Mouse (Mus musculus) activated CD4-positive, CD25-positive, alpha-beta regulatory T cell, adult 4 months (primary cell): ENCODE measurements around the gene Olfr1054. TPM values are rescaled to one million over a fixed set of nuclear protein-coding genes. Genes with fewer than 3 reads are reported as not detected.
"Not testable (repeated sequence)": the region's sequence is repeated elsewhere in the genome, so short reads cannot be mapped to it uniquely, and the experiment has no call there.

Source experiments
- ATAC-seq: one replicate; pipeline ENCODE4 v1.8.0; 2017
- polyA plus RNA-seq, 2 experiments: library from polyadenylated mRNA; unstranded; fragments of 100-300 nt; shearing (Covaris generic); gene quantifications; one replicate each; pipeline ENCODE4 v1.2.1; 2017

The Olfr1054 gene
- polyA plus RNA-seq = not detected

GRCm38 (mm10) chr2:86335333-86335732 is at the start of gene Olfr1054:
Gene Olfr1054 (minus strand): TSS chr2:86335433.
- ATAC-seq = no peak

- ATAC-seq = no peak
Measured at GRCm38 (mm10) chr2:86378293-86378692, 43.1 kb upstream of the Olfr1054 start, which contains the start of gene Olfr1057. Gene Olfr1057 (minus strand): TSS chr2:86378393.

DNA sequence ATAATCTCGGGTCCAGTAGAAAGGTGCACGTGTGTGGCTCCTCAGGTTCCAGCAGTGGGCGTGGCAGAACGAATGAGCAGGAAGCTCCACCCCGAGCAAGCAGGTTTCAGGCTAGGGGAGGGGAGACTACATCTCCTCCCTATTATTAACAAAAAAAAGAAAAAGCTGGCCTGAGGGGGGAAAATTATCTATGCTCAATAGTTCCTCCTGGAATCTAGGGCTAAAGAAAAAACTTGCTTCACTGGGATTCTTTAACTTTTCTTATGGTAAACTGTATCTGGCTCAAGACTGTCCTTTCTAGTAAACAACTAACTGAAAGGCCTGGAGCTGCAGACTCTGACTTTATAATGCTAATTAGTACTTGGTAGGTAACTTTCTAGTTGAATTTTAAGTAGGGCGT is 31.1 kb upstream of the Olfr1054 start:
- ATAC-seq = not testable (repeated sequence)

DNA sequence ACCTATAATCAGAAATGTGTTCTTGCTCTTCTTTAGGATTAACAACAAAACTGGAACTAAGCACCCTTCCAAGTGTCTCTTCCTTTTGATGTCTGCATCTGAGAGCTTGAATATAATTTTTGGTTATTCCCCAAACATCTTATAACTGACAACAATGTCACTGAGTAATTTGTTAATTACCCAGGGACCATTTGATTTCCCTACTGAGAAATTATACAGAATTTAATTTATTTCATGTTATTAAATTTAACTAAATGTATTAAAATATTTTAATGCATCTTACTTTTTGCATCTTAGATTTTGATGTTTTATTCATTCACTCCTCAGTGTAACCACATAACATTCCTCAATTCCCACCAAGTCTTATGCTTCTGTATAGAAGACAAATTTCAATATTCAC is 27.1 kb upstream of the Olfr1054 start, which contains the start of gene Olfr1056:
Gene Olfr1056 (minus strand): TSS at position 101 of the 400 bp plus-strand sequence.
- ATAC-seq = no peak

DNA sequence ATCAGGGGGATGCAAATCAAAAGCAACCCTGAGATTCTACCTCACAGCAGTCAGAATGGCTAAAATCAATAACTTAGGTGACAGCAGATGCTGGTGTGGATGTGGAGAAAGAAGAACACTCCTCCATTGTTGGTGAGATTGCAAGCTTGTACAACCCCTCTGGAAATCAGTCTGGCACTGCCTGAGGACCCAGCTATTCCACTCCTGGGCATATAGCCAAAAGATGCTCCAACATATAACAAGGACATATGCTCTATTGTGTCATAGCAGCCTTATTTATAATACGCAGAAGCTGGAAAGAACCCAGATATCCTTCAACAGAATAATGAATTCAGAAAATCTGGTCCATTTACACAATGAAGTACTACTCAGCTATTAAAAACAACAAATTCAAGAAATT is 16.5 kb upstream of the Olfr1054 start:
- ATAC-seq = not testable (repeated sequence)

DNA sequence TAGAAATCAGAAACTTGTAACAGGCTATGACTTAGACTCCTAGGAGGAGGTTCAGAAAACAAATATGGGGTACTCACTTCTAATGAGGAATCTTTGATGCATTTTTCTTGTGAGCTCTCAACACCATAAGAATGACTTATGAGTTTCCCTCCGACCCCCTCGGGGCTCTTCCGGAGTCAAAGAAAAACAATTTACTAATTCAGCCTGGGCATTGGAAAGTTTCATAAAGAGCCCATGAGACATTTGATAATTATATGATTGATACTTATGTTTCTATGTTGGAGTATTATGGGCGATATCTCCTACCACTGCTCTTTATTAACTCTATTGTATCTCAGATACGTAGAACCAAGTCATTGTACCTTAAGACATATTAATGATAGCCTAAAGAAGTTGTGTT is 15.0 kb upstream of the Olfr1054 start, which contains the start of gene Olfr1055:
Gene Olfr1055 (minus strand): TSS at position 101 of the 400 bp plus-strand sequence.
- ATAC-seq = no peak

- no peak for ATAC-seq
Measured at GRCm38 (mm10) chr2:86315184-86315583, 20.0 kb downstream of the Olfr1054 start, which contains the start of gene Olfr1053. Gene Olfr1053 (minus strand): TSS chr2:86315284.

DNA sequence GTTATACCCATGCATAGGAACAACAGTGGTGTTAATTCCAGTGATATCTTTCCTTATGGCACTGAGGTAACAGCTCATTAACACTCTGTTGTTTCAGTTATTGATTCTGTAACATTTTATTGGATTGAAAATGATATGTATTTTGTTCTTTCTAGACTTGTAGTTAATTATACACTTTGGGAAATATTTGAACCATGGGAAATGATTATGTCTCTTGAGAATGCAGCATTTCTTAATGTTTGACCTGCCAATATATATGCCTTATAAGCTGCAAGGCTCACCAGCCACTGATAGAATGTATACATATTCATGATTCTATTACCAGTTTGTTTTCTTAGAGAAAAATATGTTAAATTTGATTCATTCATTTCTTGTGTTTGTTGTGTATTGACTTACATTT is 43.1 kb downstream of the Olfr1054 start, which contains the start of gene Olfr1052:
Gene Olfr1052 (plus strand): TSS at position 301 of the 400 bp plus-strand sequence.
- no peak for ATAC-seq

Other genes starting within 250 kb of the Olfr1054 start
- gene Olfr1037, start 248.0 kb downstream of the Olfr1054 start, polyA plus RNA-seq = not detected
- gene Olfr1039, start 199.5 kb downstream of the Olfr1054 start, polyA plus RNA-seq = not detected
- not detected for gene Olfr1040, start 188.7 kb downstream of the Olfr1054 start, polyA plus RNA-seq
- not detected for gene Olfr1042, start 173.6 kb downstream of the Olfr1054 start, polyA plus RNA-seq
- not detected for gene Olfr1043, start 167.9 kb downstream of the Olfr1054 start, polyA plus RNA-seq
- not detected for gene Olfr1044, start 157.6 kb downstream of the Olfr1054 start, polyA plus RNA-seq
- gene Olfr52, start 149.8 kb downstream of the Olfr1054 start, polyA plus RNA-seq = not detected
- under 1 TPM in 1 of 2 experiments, not detected in 1; 0.44 TPM for gene Olfr1045, start 132.4 kb downstream of the Olfr1054 start, polyA plus RNA-seq
- not detected for gene Olfr1046, start 116.1 kb downstream of the Olfr1054 start, polyA plus RNA-seq
- not detected for gene Olfr1047, start 104.0 kb downstream of the Olfr1054 start, polyA plus RNA-seq
- gene Olfr1048, start 95.1 kb downstream of the Olfr1054 start, polyA plus RNA-seq = not detected
- gene Olfr1049, start 77.1 kb downstream of the Olfr1054 start, polyA plus RNA-seq = not detected
- not detected for gene Olfr1051, start 56.3 kb downstream of the Olfr1054 start, polyA plus RNA-seq
- under 1 TPM in 1 of 2 experiments, not detected in 1; 0.21 TPM for gene Olfr1052, start 43.0 kb downstream of the Olfr1054 start, polyA plus RNA-seq
- gene Olfr1053, start 20.1 kb downstream of the Olfr1054 start, polyA plus RNA-seq = not detected
- gene Olfr1055, start 14.9 kb upstream of the Olfr1054 start, polyA plus RNA-seq = not detected
- gene Olfr1056, start 27.0 kb upstream of the Olfr1054 start, polyA plus RNA-seq = not detected
- gene Olfr1057, start 43.0 kb upstream of the Olfr1054 start, polyA plus RNA-seq = not detected
- gene Olfr1058, start 53.1 kb upstream of the Olfr1054 start, polyA plus RNA-seq = not detected
- not detected for gene Olfr1061, start 78.6 kb upstream of the Olfr1054 start, polyA plus RNA-seq
- not detected for gene Olfr1062, start 91.3 kb upstream of the Olfr1054 start, polyA plus RNA-seq
- gene Olfr1065, start 115.2 kb upstream of the Olfr1054 start, polyA plus RNA-seq = not detected
- not detected for gene Olfr1066, start 120.8 kb upstream of the Olfr1054 start, polyA plus RNA-seq
- not detected for gene Olfr228, start 152.0 kb upstream of the Olfr1054 start, polyA plus RNA-seq
- gene Olfr1076, start 173.0 kb upstream of the Olfr1054 start, polyA plus RNA-seq = not detected
- not detected for gene Olfr1079, start 207.0 kb upstream of the Olfr1054 start, polyA plus RNA-seq
- not detected for gene Olfr1080, start 222.8 kb upstream of the Olfr1054 start, polyA plus RNA-seq